Mouse (Mus musculus) gastrocnemius, postnatal 36 days (tissue): ENCODE results near the gene Slc9a4. TPM values are rescaled to one million over a fixed set of nuclear protein-coding genes. Genes with fewer than 3 reads are reported as not detected.
A peak's percentile ranks its signal among the peaks of the same experiment; 100 is the strongest.
"Not testable (repeated sequence)": the region's sequence is repeated elsewhere in the genome, so short reads cannot be mapped to it uniquely, and the experiment has no call there.

Experiments used
- DNase-seq, 2 experiments: peaks; one replicate each; pipeline ENCODE4 v3.0.0; 2022
- intact Hi-C: fragments of 180-260 bp; cut with DNase I; formaldehyde crosslinking; loops from one replicate; pipeline ENCODE4 v1.15.1; 2025
- total RNA-seq, 2 experiments: library from RNA; stranded (reverse); gene quantifications; 2 replicates each; pipeline ENCODE4 v1.2.3; 2021

The Slc9a4 gene
- total RNA-seq, 2 experiments from 2014 or later, result 0.32 to 0.33 TPM

DNA sequence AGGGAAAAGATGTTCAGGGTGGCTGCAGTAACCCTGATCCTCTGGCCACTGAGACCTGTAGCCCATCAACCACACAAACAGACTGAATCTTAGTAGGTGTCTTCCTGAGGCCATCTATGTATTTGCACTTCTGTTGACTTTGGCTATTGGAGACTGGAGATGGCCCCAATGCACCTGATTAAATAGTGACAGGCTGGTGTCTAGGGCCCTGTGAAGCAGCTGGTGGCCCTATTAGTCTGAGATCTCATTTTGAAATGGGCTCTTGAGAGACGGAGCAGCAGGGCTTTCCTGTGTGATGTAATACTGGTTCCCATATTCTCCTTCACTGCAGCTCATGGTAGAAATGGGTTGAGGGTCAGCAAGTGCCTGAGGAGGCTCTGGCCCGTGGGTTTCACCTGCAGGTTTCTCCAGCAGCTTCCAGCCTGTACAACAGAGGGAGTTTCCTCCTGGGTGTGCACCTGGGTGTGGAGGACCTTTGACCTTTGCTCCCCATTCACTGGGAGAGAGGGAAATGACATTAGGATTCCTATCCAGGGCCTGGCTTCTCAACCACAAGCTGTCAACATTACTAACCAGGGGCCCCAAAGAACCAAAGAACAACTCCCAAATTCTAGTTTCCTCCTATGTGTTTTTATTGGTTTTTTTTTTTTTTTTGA lies 52.7 kb downstream of the Slc9a4 start:
- no peak for DNase-seq
- intact Hi-C loops, result no loop called here

DNA sequence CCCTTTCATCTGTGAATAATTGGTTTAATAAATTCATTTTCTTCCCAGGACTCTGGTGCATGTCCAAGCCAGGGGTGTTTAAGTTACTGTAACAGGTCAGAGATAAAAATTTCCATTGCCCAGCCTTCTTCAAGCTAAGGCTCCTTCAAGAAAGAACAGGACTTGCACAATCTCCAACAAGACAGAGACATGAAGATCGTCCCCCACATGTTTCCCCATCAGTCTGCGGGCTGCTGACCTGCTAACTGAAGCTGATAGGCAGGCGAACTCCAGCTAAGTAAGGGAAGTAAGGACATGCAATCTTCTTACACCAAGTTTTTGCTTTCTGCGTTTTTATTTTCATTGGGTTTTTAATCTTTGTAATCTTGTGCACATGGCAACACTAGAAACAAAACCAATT lies 54.7 kb downstream of the Slc9a4 start:
- no peak for DNase-seq
- intact Hi-C loops, result no loop called here

DNA sequence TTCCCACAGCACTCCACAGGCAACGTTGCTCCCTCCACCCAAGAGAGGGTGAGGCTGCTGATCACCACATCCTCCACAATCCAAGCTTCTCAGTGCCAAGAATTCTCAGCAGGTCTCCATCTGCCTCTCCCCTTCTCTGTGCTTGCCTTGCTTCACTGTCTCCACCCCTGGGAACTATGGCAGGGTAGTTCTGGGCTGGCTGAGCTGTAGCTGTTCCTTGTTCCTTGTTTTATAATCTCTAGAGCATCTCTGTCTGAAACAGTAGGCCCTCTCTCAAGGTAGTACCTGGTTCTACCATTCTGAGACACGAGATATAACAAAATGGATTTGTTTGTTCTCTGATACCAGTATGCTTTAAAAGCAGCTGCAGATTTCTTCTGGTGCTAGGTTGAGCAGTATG lies 68.4 kb downstream of the Slc9a4 start:
- intact Hi-C loops, result no loop called here
- DNase-seq, result no peak

DNA sequence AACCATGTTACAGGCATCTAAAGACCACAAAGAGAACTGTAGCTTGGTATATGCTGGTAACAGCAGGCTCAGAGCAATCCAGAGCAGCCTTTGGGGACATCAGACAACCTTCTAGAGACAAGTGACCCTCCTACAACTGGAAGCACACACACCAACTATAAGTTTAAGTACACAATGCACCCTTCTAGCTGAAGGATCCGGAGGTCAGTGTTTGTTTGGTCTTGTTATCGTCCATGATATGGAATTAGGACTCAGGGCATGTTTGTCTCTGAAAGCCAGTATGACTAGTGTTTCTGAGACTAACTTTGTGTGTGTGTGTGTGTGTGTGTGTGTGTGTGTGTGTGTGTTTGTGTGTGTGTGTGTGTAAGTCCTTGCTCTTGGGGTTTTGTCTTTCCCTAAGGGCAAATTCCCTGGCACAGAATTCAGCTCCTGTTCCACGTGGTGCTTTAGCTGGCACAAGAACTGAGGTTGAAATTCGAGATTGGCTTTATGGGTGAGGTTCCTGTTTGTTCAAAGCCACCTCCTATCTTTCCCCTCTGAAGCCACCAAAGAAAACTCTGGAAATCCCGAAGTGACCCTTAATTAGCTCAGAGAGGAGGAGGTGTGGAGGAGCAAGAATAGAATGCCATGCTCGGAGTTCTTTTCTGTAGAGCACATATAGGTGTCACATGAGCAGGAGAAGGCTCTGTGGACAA lies 71.1 kb downstream of the Slc9a4 start:
- intact Hi-C loops, result no loop called here
- DNase-seq, result no peak

DNA sequence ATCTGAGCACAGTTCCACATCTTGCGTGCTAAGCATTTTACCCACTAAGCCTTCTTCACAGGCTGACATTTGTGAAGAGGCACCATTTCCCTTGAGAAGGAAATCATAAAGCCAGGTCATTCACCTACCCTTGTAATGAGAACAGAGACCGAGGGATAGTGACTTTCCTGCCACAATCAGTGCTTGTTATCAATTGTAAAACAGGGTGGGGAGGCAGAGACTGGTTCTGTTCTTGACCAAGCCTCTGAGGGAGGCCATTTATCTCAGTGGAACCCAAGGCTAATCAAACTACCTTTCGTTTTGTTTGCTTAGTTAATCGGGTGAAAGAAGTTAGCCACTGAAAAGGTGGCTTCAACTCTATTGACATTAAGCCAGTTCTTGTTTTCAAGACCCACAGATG lies 77.2 kb downstream of the Slc9a4 start:
- intact Hi-C loops, result no loop called here
- DNase-seq, result no peak

DNA sequence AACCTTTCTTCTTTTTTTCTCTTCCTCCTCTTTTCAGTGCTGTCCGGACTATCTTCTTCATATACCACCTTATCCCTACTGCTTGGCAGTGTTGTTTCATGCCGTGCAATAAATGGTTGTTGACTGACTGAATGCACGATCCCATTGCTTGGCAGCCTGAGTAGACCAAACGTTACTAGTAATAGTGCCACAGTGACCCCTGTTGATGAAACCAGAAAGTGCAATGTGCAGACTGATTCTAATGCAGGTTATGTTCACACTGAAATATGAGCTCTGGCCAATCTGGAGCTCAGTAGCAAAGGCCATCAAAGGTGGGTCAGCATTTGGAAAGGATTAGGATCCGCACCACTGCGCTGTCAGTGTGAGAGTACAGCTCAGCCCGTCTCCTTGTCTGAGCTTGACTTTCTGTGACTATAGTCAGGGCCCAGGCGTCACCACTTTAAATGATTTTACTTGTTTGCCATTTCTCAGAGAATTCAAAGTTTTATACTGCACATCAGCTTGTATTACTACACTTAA lies 78.2 kb downstream of the Slc9a4 start:
- intact Hi-C loops, result no loop called here
- peak in 1 of 2 experiments; percentile 58 for DNase-seq

DNA sequence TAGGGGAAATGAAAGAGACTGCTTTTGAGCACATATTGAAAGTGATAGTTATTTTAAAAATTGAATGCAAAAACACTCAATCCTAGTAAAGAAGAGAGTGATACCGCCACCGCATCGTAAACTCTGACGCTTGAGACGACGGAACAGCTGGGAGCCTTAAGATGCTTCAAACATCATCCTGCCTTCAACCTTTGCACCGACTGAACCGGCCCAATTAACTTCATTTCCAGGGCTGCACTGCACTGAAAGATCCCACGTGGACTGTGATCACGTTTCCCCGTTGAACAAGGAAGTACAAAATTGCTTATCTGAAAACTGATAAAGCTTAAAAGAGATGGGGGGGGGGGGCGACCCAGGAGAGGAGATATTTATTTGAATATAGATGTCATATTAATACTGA lies 79.1 kb downstream of the Slc9a4 start:
- no peak for DNase-seq
- intact Hi-C loops, result no loop called here

DNA sequence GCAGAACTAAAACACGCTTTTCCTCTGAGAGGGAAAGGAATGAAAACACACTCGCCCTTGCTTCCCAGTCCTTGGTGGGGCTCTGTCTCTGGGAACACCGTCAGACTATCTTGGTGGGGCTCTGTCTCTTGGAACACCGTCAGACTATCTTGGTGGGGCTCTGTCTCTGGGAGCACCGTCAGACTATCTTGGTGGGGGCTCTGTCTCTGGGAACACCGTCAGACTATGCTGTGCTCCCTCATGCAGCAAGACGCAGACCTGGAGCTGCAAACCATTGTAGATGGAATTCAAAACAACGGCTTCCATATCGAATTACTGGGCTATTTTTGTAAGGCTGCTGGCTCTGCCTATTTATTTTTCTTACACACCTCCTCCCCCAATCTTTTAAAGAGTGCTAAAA lies 79.6 kb downstream of the Slc9a4 start:
- intact Hi-C loops, result no loop called here
- no peak for DNase-seq

DNA sequence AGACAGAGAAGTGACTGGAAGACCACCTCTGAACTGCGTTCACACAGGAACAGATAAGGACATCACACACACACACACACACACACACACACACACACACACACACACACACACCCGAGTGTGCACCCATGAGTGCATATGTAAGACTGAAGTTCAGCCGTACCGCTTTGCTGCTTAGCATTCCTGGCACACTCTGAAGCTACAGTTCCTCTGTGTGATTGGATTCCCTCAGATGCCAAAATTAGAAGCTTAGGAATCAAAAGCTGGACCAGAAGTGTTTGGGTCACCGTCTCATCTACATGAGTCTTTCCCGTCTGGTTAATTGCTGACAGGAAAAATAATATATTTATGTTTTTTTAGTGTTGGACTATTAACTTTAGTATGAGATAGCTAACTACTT lies 81.0 kb downstream of the Slc9a4 start:
- intact Hi-C loops, result loop anchor here (1.0 kb wide), 1 partner anchor 82 kb away; no protein-coding TSS in a partner anchor
- DNase-seq, result no peak

DNA sequence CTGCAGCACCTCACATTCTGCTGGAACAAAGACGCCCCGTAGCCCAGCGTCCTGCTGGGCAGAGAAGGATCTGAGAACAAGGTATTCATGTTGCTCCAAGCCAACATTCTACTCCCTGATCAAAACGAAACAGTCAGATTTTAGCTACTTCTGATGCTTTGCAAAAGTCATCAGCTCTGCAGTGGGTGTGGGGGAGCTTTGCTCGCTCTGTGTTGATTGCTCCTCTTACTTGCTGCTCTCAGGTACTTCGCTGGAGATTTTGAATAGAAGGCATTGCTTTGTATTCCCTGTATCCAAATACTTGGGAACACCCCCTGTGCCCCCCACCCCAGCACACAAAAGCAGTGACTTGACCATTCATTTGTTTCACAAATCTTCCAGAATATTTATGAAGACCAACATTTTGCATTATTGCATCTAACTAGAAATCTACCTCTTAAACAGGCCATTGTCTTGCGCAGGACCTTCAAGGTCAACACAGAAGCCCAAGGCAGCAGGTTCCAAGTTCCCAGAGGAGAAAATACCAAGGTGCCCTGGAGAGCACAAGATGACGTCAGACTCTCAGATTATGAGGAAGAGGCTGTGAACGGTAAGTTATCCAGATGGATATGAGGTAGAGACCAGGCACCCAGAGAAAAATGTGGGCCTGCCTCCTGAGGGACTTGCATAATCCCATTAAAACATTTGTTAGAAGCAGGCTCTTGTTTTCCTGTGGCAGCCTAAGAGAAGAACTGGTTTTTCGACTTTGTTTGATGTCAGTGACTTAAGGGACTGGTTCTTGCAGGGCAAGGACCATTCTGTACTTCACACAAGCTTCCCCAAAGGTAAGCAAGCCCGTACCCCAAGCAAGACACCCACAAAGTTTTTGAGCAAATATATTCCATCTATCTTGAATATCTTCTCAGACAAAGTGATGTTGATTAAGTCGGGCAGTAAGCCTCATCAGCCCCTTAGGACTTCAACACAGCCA lies 85.8 kb downstream of the Slc9a4 start:
- no peak for DNase-seq
- intact Hi-C loops, result no loop called here

DNA sequence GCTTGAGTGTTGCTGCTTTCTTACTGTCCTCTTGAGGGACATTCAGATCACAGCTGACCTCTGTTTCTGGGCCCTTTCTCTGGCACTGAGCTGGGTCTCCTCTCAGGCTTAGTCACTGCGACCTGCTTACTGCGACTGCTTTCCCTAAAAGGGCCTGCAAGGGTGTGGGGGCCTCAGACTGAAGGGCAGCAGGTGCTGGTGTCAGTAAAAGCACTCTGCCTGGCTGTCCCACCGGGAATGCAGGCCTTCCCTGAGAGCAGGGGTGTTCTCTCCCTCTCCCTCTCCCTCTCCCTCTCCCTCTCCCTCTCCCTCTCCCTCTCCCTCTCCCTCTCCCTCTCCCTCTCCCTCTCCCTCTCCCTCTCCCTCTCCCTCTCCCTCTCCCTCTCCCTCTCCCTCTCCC lies 87.6 kb downstream of the Slc9a4 start:
- intact Hi-C loops, DNase-seq: not testable (repeated sequence)

DNA sequence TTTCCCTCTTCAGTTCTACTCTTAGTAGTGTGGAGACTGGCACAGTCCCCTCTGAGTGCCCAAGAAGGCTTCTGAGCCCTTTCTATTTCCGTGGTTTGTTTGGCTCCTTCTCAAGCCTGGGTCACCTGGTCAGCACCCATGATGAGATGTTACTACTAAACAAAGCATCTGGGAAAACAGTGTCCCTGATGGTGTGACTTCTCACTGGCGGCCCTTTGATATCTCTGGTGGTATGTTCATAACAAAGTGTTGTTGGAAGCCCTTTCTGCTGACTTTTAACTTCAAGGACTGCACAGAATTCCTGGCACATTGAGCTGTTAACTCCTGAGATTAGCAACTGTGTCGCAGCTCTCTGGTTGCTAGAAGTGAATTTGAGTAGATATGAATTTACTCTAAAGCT lies 90.1 kb downstream of the Slc9a4 start:
- DNase-seq, result no peak
- intact Hi-C loops, result no loop called here

DNA sequence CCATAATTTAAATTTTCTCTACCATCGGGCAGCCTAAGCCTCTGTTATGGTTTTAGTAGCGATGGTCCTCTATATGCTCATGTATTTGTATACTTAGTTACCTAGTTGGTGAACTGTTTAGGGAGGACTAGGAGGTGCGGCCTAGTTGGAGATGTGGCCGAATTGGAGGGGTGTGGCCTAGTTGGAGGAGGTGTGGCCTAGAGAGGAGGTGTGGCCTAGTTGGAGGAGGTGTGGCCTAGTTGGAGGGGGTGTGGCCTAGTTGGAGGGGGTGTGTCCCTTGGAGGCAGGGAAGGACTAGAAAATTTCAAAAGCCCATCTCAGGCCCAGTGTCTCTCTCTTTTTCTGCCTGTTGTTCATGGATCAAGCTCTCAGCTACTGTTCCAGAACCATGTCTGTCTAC lies 91.6 kb downstream of the Slc9a4 start:
- DNase-seq, result no peak
- intact Hi-C loops, result no loop called here

DNA sequence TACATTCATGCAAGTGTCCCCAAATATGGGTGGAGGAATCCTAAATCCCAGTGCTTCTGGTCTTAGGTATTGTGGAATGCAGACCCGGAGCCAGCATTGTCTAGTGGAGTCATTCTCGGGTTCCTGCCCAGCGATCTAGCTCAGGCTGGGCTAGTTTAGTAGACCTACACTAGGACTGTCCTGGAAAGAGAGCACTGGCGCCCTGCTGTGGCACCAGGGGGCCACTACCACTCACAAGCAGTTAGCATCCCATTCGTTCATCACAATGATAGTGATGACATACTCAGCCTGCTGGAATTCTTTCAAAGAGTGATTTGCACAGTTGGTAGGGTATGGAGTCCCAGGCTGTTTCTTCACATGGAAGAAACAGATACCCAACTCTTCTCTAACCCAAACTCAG lies 97.4 kb downstream of the Slc9a4 start:
- intact Hi-C loops, result no loop called here
- no peak for DNase-seq

Other genes starting within 250 kb of the Slc9a4 start
- gene Il1rl1, start 150.5 kb upstream of the Slc9a4 start, total RNA-seq, result 1 to 10 TPM in 1 of 2 experiments, under 1 TPM in 1; 0.54 to 1.4 TPM
- not detected for gene Il18r1, start 114.5 kb upstream of the Slc9a4 start, total RNA-seq
- not detected for gene Il18rap, start 64.7 kb upstream of the Slc9a4 start, total RNA-seq
- 10 to 100 TPM; 18.5 to 21.0 TPM for gene Slc9a2, start 100.5 kb downstream of the Slc9a4 start, total RNA-seq
- gene Mfsd9, start 210.6 kb downstream of the Slc9a4 start, total RNA-seq, result under 1 TPM; 0.15 to 0.41 TPM
- gene Tmem182, start 225.5 kb downstream of the Slc9a4 start, total RNA-seq, result 100 to 1,000 TPM; 192 to 209 TPM